Comparison of ENCODE assay signal across 15 mouse cellular contexts in the genomic region with DNA sequence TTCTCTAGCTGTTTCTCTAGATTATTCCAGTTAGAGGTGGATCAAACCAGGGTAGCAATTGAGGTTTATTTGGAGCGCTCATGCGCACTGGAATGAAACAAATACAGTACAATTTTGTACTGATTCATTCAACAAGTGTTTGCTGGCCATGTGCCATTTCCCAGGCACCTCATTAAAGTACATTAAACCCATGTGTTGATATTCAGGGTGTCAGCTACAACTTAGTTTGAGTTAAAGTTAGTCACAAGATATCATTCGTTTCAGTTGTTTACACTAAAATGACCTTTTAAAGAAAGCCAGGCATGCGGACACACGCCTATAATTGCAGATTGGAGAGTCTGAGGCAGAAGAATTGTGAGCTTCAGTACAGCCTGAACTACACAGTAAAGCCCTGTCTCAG.
DNase-seq lines count a peak whose midpoint lies in the region; ATAC-seq lines count a peak whose summit lies in the region.
"Had no signal": no experiment of that assay in that cellular context is flagged by ENCODE, and none has a peak within 500 bp of the region (broad histone marks: within the 10 kb centered on the region; RNA-seq: fewer than 3 reads in every experiment).

No protein-coding gene starts in this region.

- peak; percentile 27; the same call in 1 of the 2 replicates for ATAC-seq in forebrain, embryonic 13.5 days
- no peak for ATAC-seq in forebrain, embryonic 12.5 days (ENCODE audit: low FRiP score)
- no peak for ATAC-seq in hindbrain, embryonic 14.5 days (ENCODE audit: low FRiP score)
- ATAC-seq: midbrain, embryonic 16.5 days had no signal

- H3K4me1 ChIP-seq in forebrain, embryonic 13.5 days, result peaks cover 7% of the 10 kb centered on the region; the same call in 1 of the 2 replicates
- H3K4me1 ChIP-seq in forebrain, embryonic 12.5 days, result no peaks in the 10 kb centered on the region; the same call in 1 of the 2 replicates
- peaks cover 2% of the 10 kb centered on the region; the same call in 1 of the 2 replicates for H3K4me1 ChIP-seq in hindbrain, embryonic 14.5 days (replicated peaks; ENCODE audit: control insufficient read depth, insufficient read depth, low read length)
- H3K4me1 ChIP-seq: liver, embryonic 13.5 days had no signal

- WGBS in forebrain, embryonic 13.5 days, result 53% methylated on average over 5 of the region's 5 CpGs
- WGBS in forebrain, embryonic 12.5 days, result 79% methylated on average over 5 of the region's 5 CpGs
- 88% methylated on average over 5 of the region's 5 CpGs for WGBS in hindbrain, embryonic 14.5 days

- no peaks in the 10 kb centered on the region for H3K27me3 ChIP-seq in forebrain, embryonic 13.5 days
- H3K27me3 ChIP-seq in forebrain, embryonic 12.5 days, result no peaks in the 10 kb centered on the region
- no peaks in the 10 kb centered on the region for H3K27me3 ChIP-seq in hindbrain, embryonic 14.5 days (ENCODE audit: control insufficient read depth, insufficient read depth, low read length)
- H3K27me3 ChIP-seq: liver, embryonic 13.5 days; neural tube, embryonic 13.5 days had no signal

- no peaks in the 10 kb centered on the region for H3K36me3 ChIP-seq in forebrain, embryonic 13.5 days (ENCODE audit: poor library complexity, severe bottlenecking)
- H3K36me3 ChIP-seq in forebrain, embryonic 12.5 days (replicated peaks), result no peaks in the 10 kb centered on the region
- H3K36me3 ChIP-seq in hindbrain, embryonic 14.5 days (replicated peaks; ENCODE audit: control insufficient read depth, insufficient read depth), result no peaks in the 10 kb centered on the region
- H3K36me3 ChIP-seq: G1E; liver, embryonic 13.5 days; neural tube, embryonic 13.5 days had no signal

- intact Hi-C loops in gastrocnemius, postnatal 36 days (cut with DNase I), result no loop called here

- no peak overlapping the region for H3K27ac ChIP-seq in forebrain, embryonic 13.5 days
- no peak overlapping the region for H3K27ac ChIP-seq in forebrain, embryonic 12.5 days
- H3K27ac ChIP-seq in hindbrain, embryonic 14.5 days, result no peak overlapping the region
- H3K27ac ChIP-seq: liver, embryonic 13.5 days; neural tube, embryonic 13.5 days had no signal

- peak; percentile 23 to 37 for DNase-seq in urinary bladder, adult 18-20 months (ENCODE audit: low spot score in 2 of 2)
- no peak for DNase-seq in urinary bladder, adult 2 months (ENCODE audit: low spot score)
- peak; percentile 51 to 80 for DNase-seq in kidney, postnatal 36 days
- no peak for DNase-seq in gastrocnemius, postnatal 36 days
- no peak for DNase-seq in hindbrain, embryonic 14.5 days (ENCODE audit: low spot score)
- DNase-seq in spleen, postnatal 14 days (ENCODE audit: low spot score in 2 of 2), result no peak
- DNase-seq: heart, postnatal 10 days; liver, embryonic 13.5 days; right cerebral cortex, postnatal 14 days; thymus, postnatal 36 days had no signal

- H3K4me2 ChIP-seq in forebrain, embryonic 13.5 days, result no peak overlapping the region
- H3K4me2 ChIP-seq in forebrain, embryonic 12.5 days, result no peak overlapping the region
- H3K4me2 ChIP-seq in hindbrain, embryonic 14.5 days (replicated peaks), result no peak overlapping the region
- H3K4me2 ChIP-seq: liver, embryonic 13.5 days; neural tube, embryonic 13.5 days had no signal

- H3K9me3 ChIP-seq in forebrain, embryonic 13.5 days (replicated peaks), result no peaks in the 10 kb centered on the region
- H3K9me3 ChIP-seq in forebrain, embryonic 12.5 days, result no peaks in the 10 kb centered on the region
- no peaks in the 10 kb centered on the region for H3K9me3 ChIP-seq in hindbrain, embryonic 14.5 days (ENCODE audit: control insufficient read depth, low read length)
- H3K9me3 ChIP-seq: G1E; liver, embryonic 13.5 days; neural tube, embryonic 13.5 days had no signal

- H3K9ac ChIP-seq in forebrain, embryonic 13.5 days, result no peak overlapping the region
- no peak overlapping the region for H3K9ac ChIP-seq in forebrain, embryonic 12.5 days
- H3K9ac ChIP-seq in hindbrain, embryonic 14.5 days, result no peak overlapping the region
- H3K9ac ChIP-seq: liver, embryonic 13.5 days; neural tube, embryonic 13.5 days had no signal

- H3K4me3 ChIP-seq in forebrain, embryonic 13.5 days, result no peak overlapping the region
- H3K4me3 ChIP-seq in forebrain, embryonic 12.5 days (replicated peaks), result no peak overlapping the region
- no peak overlapping the region for H3K4me3 ChIP-seq in hindbrain, embryonic 14.5 days (replicated peaks; ENCODE audit: low read length)
- H3K4me3 ChIP-seq: liver, embryonic 13.5 days; neural tube, embryonic 13.5 days had no signal

Comparison
In these comparisons a context has a peak if more than half of its experiments do, and no peak if none do; other contexts are left out.
1. DNase-seq: peak in urinary bladder, adult 18-20 months (2 of 2) and kidney, postnatal 36 days (2 of 2); none in urinary bladder, adult 2 months (single experiment), gastrocnemius, postnatal 36 days (0 of 2), hindbrain, embryonic 14.5 days (single experiment) and spleen, postnatal 14 days (0 of 2).